Mouse (Mus musculus) ovary, postnatal 10 days (tissue): ENCODE results near the gene Olfr161.
"Not testable (repeated sequence)": the region's sequence is repeated elsewhere in the genome, so short reads cannot be mapped to it uniquely, and the experiment has no call there.

Experiments
- DNase-seq: peaks from one replicate; pipeline ENCODE4 v3.0.0; 2022; ENCODE audit warnings: low spot score

Olfr161 gene

DNA sequence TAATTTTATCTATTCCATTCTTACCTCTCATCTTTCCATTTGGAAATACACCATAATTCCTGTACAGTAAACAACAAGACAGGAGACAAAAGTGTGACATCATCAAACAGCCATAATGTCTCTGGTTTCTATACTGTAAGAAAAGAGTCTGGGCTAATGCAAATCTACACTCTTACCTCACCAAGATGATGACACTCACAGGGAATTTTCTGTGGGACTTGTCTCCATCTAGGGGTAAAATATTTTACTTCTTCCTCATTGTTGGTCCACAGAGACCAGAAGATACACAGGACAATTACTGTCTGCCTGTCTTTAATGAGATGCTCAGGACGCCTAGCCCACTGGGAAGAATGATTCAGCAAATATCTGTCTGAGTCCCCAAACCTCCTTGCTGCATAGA, at the start of gene Olfr161:
Olfr161 (plus strand) TSS at position 352 of the 400 bp plus-strand sequence.
- no peak for DNase-seq

DNA sequence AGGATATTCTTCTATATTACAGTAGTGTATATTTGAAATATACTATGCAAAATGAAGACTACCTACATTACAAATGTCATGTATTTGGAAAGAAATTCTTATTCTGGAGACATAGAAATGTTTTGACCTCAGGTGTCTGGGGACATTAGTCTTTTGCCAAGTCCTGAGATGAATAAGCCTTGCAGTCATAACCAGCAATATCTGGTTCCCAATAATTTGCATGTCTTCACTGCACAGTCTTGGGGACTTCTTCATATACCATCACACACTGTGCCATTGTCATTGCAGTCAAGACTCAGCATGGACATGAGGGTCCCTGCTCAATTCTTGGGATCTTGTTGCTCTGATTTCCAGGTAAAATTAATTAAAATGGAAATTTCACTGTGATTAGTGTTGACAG, 27.3 kb upstream of the Olfr161 start:
- DNase-seq, result no peak

DNA sequence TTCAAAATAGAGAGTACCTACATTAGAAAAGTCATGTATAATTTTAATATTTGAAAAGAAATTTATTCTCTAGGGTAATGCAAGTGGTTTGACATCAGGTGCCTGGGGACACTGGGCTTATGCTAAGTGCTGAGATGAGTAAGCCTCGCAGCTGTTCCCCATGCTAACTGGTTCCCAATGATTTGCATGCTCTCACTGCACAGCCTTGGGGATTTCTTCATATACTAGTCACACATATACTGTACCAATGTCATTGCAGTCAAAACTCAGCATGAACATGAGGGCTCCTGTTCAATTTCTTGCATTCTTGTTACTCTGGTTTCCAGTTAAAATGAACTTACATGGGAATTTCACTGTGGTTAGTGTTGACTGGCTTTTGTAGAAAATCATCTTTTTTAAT, 13.2 kb upstream of the Olfr161 start:
- not testable (repeated sequence) for DNase-seq

DNA sequence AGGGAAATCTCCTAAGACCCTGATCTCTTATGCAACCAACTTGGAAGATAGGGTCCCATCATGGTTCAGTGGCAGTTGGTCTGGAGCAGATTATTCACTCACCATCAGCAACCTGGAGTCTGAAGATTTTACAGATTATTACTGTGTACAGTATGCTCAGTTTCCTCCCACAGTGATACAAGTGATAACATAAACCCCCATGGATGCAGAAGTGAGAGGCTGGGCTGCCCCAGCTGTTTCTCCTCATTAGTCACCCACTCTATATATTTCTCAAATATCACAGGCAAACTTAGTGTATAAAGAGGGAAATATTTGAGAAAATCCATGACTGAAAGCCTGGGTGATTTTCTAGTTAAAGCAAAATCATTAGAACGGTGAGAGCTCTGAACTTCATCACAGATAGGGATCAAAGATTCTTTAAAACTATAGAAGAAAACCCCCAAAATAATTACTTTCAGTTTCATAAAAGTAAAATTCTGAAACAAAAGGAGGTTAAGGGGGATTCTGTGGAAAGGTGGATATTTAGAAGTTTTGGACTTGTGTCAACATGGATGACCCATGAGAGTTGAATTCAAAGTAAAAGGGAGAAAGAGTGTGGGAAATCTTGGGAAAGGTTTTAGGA, 12.5 kb upstream of the Olfr161 start:
- DNase-seq, result not testable (repeated sequence)

DNA sequence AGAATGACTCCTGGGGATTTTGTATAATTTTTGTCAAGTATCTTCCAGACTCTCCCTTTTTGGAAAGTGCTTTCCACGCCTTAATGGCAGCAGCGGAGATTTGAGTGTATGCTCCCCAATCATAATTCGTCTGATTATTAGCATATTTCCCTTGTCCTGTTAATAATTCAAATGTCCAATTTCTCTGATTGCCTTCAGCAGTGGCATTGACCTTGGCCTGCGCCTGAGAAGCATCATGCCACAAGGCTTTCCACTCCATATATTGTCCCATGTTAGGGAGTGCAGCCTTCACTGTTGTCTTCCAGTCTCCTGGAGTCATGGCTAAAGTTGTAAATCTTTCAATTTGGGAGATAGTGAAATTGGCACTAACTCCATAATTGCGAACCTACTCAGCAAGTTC, 40.5 kb downstream of the Olfr161 start:
- DNase-seq, result not testable (repeated sequence)

DNA sequence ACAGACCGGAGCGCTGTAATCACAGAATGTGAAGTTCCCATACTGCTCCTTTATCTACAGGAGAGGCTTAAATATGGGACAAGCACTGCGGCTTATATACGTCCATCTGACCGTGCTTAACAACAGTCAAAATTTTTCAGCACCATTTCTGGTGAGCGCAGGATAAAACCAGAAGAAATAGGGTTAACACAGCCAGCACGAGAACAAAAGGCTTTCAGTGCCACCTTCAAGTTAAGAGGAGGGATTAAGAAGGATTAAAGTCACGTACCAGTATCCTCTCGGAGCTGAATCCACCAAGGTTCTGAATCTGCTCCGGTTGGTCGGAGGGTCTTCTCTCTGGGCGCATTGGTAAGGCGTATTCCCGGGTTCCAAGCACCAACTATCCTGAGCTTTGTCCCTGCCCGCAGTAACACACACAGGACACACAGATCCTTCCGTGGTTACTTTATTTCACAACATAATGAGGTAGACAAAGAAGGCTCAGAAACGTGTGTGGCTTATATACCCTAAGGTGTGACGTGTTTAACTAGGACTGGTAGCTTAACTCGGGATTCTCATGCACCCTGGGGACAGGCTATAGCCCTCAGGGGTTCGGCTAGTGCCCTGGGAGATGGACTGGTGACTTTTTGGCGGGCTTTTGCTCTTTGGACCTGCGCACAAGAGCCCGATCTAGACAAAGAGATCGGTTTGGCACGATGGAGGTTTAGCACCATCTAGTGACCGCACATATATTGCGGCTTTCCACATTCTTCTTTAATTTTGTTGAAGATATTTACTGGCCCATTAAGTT, 41.9 kb downstream of the Olfr161 start:
- DNase-seq, result not testable (repeated sequence)
